Mouse (Mus musculus): ENCODE measurements around the gene Clpb. TPM values are rescaled to one million over a fixed set of nuclear protein-coding genes. Genes with fewer than 3 reads are reported as not detected.
"Not testable (repeated sequence)": the region's sequence is repeated elsewhere in the genome, so short reads cannot be mapped to it uniquely, and the experiment has no call there.

Gene Clpb
- polyA plus RNA-seq (2015; fragmentation: Nextera tagmentation; extraction: Ambion mirVana) = 54.8 and 58.9 TPM in 2 replicates

DNA sequence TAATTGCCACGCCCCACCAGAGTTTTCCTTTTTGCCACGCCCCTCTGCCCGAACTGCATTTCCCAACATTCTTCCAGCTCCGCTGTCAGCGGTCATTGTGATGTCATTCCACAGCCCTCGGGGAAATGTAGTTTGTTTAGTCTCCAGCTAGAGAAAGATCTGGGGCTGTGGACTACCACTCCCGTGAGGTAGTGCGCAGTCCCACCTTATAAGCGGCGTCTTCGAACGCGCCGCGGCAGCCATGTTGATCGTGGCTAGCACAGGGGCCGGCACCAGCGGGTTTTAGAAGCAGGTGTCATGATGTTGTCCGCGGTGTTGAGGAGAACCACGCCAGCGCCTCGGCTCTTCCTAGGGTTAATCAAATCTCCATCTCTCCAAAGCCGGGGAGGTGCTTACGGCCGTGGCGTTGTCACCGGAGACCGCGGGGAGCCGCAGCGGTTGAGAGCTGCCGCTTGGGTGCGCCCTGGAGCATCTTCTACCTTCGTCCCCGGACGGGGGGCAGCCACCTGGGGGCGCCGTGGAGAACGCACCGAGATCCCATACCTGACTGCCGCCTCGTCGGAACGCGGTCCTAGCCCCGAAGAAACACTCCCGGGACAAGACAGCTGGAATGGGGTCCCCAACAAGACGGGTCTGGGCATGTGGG, at the start of gene Clpb:
Gene Clpb (plus strand): TSS at position 120 of the 646 bp plus-strand sequence.
- WGBS = 1% methylated on average over 49 of the region's 49 CpGs
- peak within 1 kb of the TSS; percentile 57; the same call in 1 of the 2 replicates for H3K27ac ChIP-seq

DNA sequence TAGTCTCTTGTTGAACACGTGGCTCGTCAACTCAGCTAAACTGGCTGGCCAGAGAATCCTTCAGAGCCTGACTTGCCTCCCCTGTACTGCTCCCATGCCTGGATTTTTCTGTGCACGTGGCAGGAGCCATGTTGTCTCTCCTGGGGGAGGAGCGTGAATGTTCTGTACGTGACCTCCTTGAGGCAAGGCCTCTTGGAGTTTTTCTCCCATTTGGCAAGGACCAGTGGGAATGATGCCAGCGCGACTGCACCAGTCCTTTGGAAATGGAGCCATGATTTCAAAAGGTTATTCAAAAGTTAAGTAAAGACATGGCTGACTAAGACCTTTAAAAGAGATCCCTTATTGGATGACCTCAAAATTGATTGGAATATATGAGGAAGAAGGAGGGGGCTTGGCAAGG, 48.0 kb upstream of the Clpb start:
- Histone ChIP-seq H3K9ac (no peak overlapping the region), H3K4me3 (no peak overlapping the region), H3K4me1 (no peaks in the 10 kb centered on the region), H3K27ac (no peak overlapping the region), H3K4me2 (no peak overlapping the region), H3K9me3 (no peaks in the 10 kb centered on the region), H3K36me3 (no peaks in the 10 kb centered on the region), H3K27me3 (no peaks in the 10 kb centered on the region)
- ATAC-seq (ENCODE audit: insufficient number of reproducible peaks, low FRiP score, low TSS enrichment, low read depth) = no peak
- WGBS = 71% methylated on average over 7 of the region's 7 CpGs

More for the DNA sequence above, at the start of gene Clpb:
- Histone ChIP-seq H3K27me3 (no peaks in the 10 kb centered on the region), H3K4me3 (peak within 1 kb of the TSS; percentile 73), H3K4me2 (peak within 1 kb of the TSS; percentile 75), H3K4me1 (peaks cover 20% of the 10 kb centered on the region), H3K9me3 (no peaks in the 10 kb centered on the region), H3K36me3 (0 out of 2 replicates have a peak, but pooled peaks cover 2% of the 10 kb centered on the region), H3K9ac (peak within 1 kb of the TSS; percentile 40; the same call in 1 of the 2 replicates)
- ATAC-seq (ENCODE audit: insufficient number of reproducible peaks, low FRiP score, low TSS enrichment, low read depth) = peak; percentile 95

DNA sequence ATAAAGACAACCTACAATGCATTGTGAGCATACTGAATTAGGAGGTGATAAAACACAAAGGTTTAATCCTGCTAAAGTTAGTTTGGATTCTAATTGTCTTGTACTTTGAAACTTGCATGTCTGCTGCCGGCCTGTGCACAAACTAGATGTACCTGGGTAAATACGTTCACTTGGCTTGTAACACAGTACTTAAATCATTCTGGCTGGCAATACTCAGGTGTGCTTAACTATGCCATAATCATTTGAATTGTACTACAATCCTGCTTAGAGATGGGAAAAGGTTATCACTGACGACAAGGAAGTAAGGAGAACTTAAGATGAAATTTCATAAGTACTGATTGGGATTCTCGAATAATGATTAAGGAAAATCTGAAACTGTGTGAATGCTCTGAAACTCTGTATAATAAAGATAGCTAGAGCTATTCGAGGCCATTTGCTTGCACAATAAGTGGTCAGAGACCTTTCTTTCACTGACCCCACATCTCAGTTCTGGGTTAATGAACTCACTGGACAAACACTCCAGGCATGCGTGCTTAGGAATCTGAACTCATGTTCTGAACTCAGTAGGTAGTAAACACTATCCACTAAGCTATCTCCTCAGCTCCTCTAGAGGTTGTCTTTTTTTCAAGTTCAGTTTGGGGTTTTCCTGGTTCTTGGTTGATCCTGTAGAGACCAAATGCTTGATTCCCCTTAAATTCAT, 47.1 kb upstream of the Clpb start:
- H3K27ac ChIP-seq = no peak overlapping the region
- no peaks in the 10 kb centered on the region for H3K27me3 ChIP-seq
- no peaks in the 10 kb centered on the region for H3K4me1 ChIP-seq
- ATAC-seq (ENCODE audit: insufficient number of reproducible peaks, low FRiP score, low TSS enrichment, low read depth) = no peak
- no peaks in the 10 kb centered on the region for H3K36me3 ChIP-seq
- H3K4me3 ChIP-seq = no peak overlapping the region
- no peak overlapping the region for H3K4me2 ChIP-seq
- WGBS = 81% methylated on average over 6 of the region's 6 CpGs
- no peaks in the 10 kb centered on the region for H3K9me3 ChIP-seq
- no peak overlapping the region for H3K9ac ChIP-seq

DNA sequence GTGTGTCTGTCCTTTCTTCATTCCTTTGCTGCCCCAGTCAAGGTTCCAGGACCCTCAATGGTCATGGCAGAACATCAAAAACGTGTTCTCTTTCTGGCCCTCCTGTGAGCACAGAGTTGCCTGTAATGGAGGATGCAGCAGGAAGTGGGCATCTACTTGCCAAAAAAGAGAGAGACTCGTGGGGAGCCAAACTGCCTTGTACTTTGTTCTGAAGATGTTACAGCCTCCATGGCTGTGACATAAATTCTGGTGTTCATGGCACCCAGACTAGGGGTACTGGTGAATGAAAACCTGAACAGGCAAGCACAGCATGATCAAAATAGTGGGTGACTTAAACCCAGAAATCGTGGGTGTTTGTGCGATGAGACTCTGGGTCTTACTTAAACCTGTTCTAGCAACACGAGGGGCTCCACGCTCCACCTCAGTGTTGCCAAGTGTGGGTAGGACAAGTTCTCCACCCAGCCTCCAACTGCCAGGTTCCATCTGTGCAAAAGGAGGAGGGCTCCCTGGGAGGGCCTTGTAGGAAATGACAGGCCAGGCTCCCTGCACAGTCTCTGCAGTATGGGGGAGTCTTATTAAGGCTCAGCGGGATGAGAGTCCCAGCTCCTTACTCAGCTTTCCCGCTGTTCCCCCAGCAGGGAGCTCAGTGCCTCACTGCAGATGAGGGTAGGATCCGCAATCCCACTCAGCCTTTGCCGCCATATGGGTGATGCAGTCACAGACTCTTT, 45.8 kb upstream of the Clpb start:
- Histone ChIP-seq H3K27me3 (no peaks in the 10 kb centered on the region), H3K9me3 (no peaks in the 10 kb centered on the region), H3K4me2 (no peak overlapping the region), H3K4me3 (no peak overlapping the region), H3K4me1 (no peaks in the 10 kb centered on the region), H3K9ac (no peak overlapping the region), H3K36me3 (no peaks in the 10 kb centered on the region), H3K27ac (no peak overlapping the region)
- 63% methylated on average over 10 of the region's 10 CpGs for WGBS
- ATAC-seq (ENCODE audit: insufficient number of reproducible peaks, low FRiP score, low TSS enrichment, low read depth) = no peak

DNA sequence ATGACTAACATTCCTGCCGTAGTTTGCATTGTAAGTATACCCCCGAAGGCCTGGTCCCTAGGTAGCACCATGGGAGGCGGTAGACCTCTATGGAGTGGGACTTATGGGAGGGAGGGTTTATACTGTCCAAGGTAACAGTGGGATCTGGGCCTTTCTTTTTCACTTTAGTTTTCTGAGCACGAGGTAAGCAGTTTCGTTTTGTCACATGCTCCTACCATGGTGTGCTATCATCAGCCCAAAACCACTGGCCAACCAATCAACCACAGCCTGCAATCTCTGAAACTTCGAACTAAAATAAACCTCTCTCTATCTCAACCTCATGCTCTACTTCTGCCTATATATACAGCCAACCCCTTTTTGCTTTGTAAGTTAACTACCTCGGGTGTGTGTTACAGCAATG, 45.2 kb upstream of the Clpb start:
- WGBS = 79% methylated on average over 7 of the region's 7 CpGs
- H3K4me1 ChIP-seq = no peaks in the 10 kb centered on the region
- H3K4me2 ChIP-seq = no peak overlapping the region
- H3K9ac ChIP-seq = no peak overlapping the region
- ATAC-seq (ENCODE audit: insufficient number of reproducible peaks, low FRiP score, low TSS enrichment, low read depth) = no peak
- no peaks in the 10 kb centered on the region for H3K27me3 ChIP-seq
- H3K9me3 ChIP-seq = no peaks in the 10 kb centered on the region
- H3K4me3 ChIP-seq = no peak overlapping the region
- H3K36me3 ChIP-seq = no peaks in the 10 kb centered on the region
- no peak overlapping the region for H3K27ac ChIP-seq

DNA sequence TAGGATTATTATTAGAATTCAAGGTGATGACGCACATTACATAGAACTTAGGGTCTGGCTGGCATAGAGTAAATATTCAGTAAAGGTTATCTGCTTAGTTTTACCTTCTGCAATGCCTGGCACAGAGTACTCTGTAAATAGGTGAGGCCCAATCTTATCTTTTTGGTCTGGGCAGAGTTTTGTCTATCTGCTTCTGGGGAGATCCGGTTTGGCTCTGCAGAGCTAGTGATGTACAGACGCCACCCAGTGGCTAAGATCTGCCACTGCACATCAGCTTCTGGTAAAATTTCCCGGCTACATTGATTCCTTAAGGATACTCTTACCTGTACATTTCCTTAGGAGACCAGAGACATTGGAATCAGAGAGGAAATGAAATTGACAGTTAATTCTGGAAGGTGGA, 43.1 kb upstream of the Clpb start:
- Histone ChIP-seq H3K4me3 (no peak overlapping the region), H3K36me3 (no peaks in the 10 kb centered on the region), H3K27ac (no peak overlapping the region), H3K9ac (no peak overlapping the region), H3K4me1 (no peaks in the 10 kb centered on the region), H3K27me3 (no peaks in the 10 kb centered on the region), H3K4me2 (no peak overlapping the region), H3K9me3 (no peaks in the 10 kb centered on the region)
- 28% methylated on average over 4 of the region's 4 CpGs for WGBS
- no peak for ATAC-seq (ENCODE audit: insufficient number of reproducible peaks, low FRiP score, low TSS enrichment, low read depth)

DNA sequence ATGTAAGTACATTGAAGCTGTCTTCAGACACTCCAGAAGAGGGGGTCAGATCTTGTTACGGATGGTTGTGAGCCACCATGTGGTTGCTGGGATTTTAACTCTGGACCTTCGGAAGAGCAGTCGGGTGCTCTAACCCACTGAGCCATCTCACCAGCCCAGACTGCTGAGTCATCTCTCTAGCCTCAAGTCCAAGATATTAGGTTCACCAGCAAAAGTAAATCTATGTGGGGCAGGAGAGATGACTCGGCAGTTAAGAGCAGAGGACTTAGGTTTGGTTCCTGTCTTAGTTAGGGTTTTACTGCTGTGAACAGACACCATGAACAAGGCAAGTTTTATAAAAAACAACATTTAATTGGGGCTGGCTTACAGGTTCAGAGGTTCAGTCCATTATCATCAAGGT, 41.6 kb upstream of the Clpb start:
- ATAC-seq (ENCODE audit: insufficient number of reproducible peaks, low FRiP score, low TSS enrichment, low read depth); H3K4me2 ChIP-seq; H3K4me3 ChIP-seq; H3K27ac ChIP-seq; H3K27me3 ChIP-seq; H3K4me1 ChIP-seq; H3K36me3 ChIP-seq; H3K9ac ChIP-seq; H3K9me3 ChIP-seq: not testable (repeated sequence)
- WGBS = 84% methylated on average over 4 of the region's 4 CpGs

DNA sequence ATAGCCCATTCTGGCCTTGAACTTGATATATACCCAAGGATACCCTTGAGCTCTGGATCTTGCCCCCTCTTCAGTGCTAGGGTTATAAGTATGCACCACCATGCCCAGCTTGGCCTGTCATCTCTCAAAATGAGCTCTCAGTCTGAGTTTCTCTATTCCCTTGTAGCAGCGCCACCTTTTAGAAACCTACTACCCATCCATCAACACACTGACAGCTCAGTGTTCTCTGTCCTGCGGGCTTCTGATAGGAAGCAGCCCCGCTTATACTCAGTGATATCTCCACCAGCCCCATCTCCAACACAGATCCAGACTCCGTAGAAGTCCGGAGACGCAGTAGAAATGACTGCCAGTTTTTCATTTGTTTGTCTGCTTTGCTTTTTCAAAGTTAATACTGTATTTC, 39.1 kb upstream of the Clpb start:
- 72% methylated on average over 6 of the region's 6 CpGs for WGBS
- no peaks in the 10 kb centered on the region for H3K4me1 ChIP-seq
- no peak for ATAC-seq (ENCODE audit: insufficient number of reproducible peaks, low FRiP score, low TSS enrichment, low read depth)
- H3K4me3 ChIP-seq = no peak overlapping the region
- no peak overlapping the region for H3K27ac ChIP-seq
- H3K36me3 ChIP-seq = no peaks in the 10 kb centered on the region
- H3K27me3 ChIP-seq = no peaks in the 10 kb centered on the region
- no peak overlapping the region for H3K4me2 ChIP-seq
- no peak overlapping the region for H3K9ac ChIP-seq
- no peaks in the 10 kb centered on the region for H3K9me3 ChIP-seq

DNA sequence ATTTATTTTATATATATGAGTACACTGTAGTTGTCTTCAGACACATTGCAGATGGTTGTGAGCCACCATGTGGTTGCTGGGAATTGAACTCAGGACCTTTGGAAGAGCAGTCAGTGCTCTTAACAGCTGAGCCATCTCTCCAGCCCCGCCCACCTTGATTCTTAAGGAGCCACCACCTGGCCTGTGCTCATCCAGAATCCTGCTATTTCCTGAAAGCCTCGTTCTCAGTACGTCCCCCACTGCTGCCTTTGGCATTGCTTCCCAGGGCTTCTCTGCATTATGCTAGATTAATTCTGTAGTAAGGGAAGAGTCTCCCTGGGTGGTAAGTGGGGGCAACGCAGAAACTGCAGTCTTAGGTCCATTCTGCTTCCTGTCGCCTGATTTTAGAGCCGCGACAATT, 36.3 kb upstream of the Clpb start:
- H3K36me3 ChIP-seq; H3K4me3 ChIP-seq; ATAC-seq (ENCODE audit: insufficient number of reproducible peaks, low FRiP score, low TSS enrichment, low read depth); H3K27ac ChIP-seq; H3K27me3 ChIP-seq; H3K4me2 ChIP-seq; H3K4me1 ChIP-seq; H3K9me3 ChIP-seq; H3K9ac ChIP-seq: not testable (repeated sequence)
- 66% methylated on average over 7 of the region's 7 CpGs for WGBS

DNA sequence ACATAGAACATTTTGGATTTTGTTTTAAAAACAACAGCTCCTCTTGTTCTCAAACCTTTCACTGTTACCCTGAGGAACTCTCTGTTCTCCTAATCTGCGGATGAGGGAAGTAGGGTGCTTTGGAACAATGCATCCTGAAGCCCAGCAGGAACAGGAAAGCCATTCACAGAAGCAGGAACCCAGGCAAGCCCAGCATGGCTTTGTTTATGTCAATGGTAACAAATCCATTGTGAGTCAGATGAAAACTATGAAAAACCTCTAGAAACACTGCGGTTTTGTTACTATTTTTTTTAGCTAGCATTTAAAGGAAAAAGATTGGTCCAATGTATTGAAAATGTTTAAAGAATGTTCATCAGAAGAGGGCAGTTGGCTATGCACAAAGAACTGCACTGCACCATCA, 35.0 kb upstream of the Clpb start:
- Histone ChIP-seq H3K27me3 (no peaks in the 10 kb centered on the region), H3K27ac (no peak overlapping the region), H3K4me3 (no peak overlapping the region), H3K36me3 (no peaks in the 10 kb centered on the region), H3K4me1 (no peaks in the 10 kb centered on the region), H3K4me2 (no peak overlapping the region), H3K9me3 (no peaks in the 10 kb centered on the region), H3K9ac (no peak overlapping the region)
- 68% methylated on average over 2 of the region's 2 CpGs for WGBS
- ATAC-seq (ENCODE audit: insufficient number of reproducible peaks, low FRiP score, low TSS enrichment, low read depth) = no peak

DNA sequence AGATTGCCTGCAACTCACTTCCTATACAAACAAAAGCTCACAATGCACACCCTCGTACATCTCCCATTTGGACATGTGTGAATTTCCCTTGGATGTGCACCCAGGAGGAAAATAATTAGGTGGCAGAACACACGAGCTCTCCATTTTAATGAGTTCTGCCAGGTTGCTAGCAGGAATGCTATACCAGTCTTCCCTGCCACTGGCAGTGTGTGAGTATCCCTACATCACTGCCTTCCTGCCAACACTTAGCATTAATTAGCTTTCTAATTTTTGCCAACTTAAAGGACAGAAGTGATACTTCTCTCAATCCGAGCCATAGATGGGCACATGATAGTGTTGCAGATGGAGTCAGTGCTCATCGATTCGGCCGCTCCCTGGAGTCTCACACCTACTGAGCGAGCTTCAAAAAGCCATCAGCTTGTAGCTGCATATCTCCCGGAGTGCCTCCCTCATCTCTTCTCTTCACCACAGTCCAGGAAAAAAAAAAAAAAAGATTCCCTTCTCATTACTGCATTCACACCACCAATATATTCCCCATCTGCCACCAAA, 29.7 kb upstream of the Clpb start:
- H3K4me3 ChIP-seq = no peak overlapping the region
- no peak overlapping the region for H3K9ac ChIP-seq
- ATAC-seq (ENCODE audit: insufficient number of reproducible peaks, low FRiP score, low TSS enrichment, low read depth) = no peak
- H3K27me3 ChIP-seq = no peaks in the 10 kb centered on the region
- no peak overlapping the region for H3K4me2 ChIP-seq
- no peaks in the 10 kb centered on the region for H3K4me1 ChIP-seq
- no peaks in the 10 kb centered on the region for H3K36me3 ChIP-seq
- no peaks in the 10 kb centered on the region for H3K9me3 ChIP-seq
- 76% methylated on average over 8 of the region's 8 CpGs for WGBS
- H3K27ac ChIP-seq = no peak overlapping the region

DNA sequence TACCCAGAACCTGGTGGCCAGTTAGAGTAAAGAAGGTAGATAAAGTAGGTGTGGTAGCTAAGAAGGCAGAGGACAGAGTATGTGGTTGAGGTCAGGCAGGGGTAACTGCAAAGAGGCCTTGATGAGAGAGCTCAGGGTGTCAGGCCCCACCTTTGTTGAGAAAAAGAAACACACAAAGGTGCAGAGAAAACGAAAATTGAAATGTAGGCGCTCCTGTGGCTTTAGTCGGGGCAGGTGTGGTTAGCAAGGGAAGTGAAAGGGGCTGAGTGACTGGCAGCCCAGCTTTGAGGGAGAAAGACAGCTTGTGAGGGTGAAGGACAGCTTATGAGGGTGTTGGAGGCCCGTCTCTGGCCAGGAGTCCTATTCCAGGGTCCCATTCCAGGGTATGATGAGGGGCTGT, 28.9 kb upstream of the Clpb start:
- Histone ChIP-seq H3K4me2 (no peak overlapping the region), H3K27me3 (peaks cover 2% of the 10 kb centered on the region; the same call in 1 of the 2 replicates), H3K4me1 (no peaks in the 10 kb centered on the region), H3K9me3 (no peaks in the 10 kb centered on the region), H3K36me3 (no peaks in the 10 kb centered on the region), H3K4me3 (no peak overlapping the region), H3K9ac (no peak overlapping the region), H3K27ac (no peak overlapping the region)
- WGBS = 80% methylated on average over 4 of the region's 4 CpGs
- no peak for ATAC-seq (ENCODE audit: insufficient number of reproducible peaks, low FRiP score, low TSS enrichment, low read depth)

Data from limb, embryonic 15.5 days (tissue).